Mouse (Mus musculus) right cerebral cortex, adult 18-20 months (tissue): Measurements from ENCODE around the gene Grxcr1.
A peak's percentile ranks its signal among the peaks of the same experiment; 100 is the strongest.

Experiments
- DNase-seq: peaks from one replicate; pipeline ENCODE4 v3.0.0; 2022; ENCODE audit warnings: mixed read lengths

Gene Grxcr1

GRCm38 (mm10) chr5:68093085-68093484 lies 61.5 kb downstream of the Grxcr1 start:
- DNase-seq, result no peak

- no peak for DNase-seq
These were observed 66.3 kb downstream of the Grxcr1 start for GRCm38 (mm10) chr5:68097665-68098624.

GRCm38 (mm10) chr5:68112430-68113036 lies 80.9 kb downstream of the Grxcr1 start:
- DNase-seq, result peak; percentile 63

- DNase-seq, result no peak
These were observed 89.2 kb downstream of the Grxcr1 start for GRCm38 (mm10) chr5:68120880-68121279.

GRCm38 (mm10) chr5:68122883-68123282 lies 91.2 kb downstream of the Grxcr1 start:
- no peak for DNase-seq

GRCm38 (mm10) chr5:68125478-68125877 lies 93.8 kb downstream of the Grxcr1 start:
- no peak for DNase-seq

GRCm38 (mm10) chr5:68128421-68128820 lies 96.8 kb downstream of the Grxcr1 start:
- peak; percentile 25 for DNase-seq

- DNase-seq, result no peak
These were observed 97.4 kb downstream of the Grxcr1 start for GRCm38 (mm10) chr5:68128821-68129608.

- DNase-seq, result no peak
These were observed 115.2 kb downstream of the Grxcr1 start for GRCm38 (mm10) chr5:68146818-68147217.

- DNase-seq, result no peak
These were observed 118.3 kb downstream of the Grxcr1 start for GRCm38 (mm10) chr5:68149946-68150345.

- no peak for DNase-seq
These were observed 118.9 kb downstream of the Grxcr1 start for GRCm38 (mm10) chr5:68150347-68151043.

GRCm38 (mm10) chr5:68162503-68162902 lies 130.9 kb downstream of the Grxcr1 start:
- no peak for DNase-seq

- DNase-seq, result no peak
These were observed 134.3 kb downstream of the Grxcr1 start for GRCm38 (mm10) chr5:68165954-68166353.
